Mouse (Mus musculus) embryonic facial prominence, embryonic 10.5 days (tissue): Measurements from ENCODE around the gene Tmem51. TPM values are rescaled to one million over a fixed set of nuclear protein-coding genes. Genes with fewer than 3 reads are reported as not detected.
A peak's percentile ranks its signal among the peaks of the same experiment; 100 is the strongest.
"Not testable (repeated sequence)": the region's sequence is repeated elsewhere in the genome, so short reads cannot be mapped to it uniquely, and the experiment has no call there.

ENCODE experiments used
- DNase-seq: peaks from one replicate; pipeline ENCODE4 v3.0.0-alpha.2; 2017; ENCODE audit warnings: low spot score
- H3K27ac ChIP-seq: fragments of 300-500 bp; sonication (generic); replicated peaks from 2 replicates; pipeline ENCODE4 v1.5.1; 2016; ENCODE audit warnings: mild to moderate bottlenecking
- H3K27me3 ChIP-seq: fragments of 300-500 bp; sonication (generic); replicated peaks from 2 replicates; pipeline ENCODE4 v1.6.1; 2016; ENCODE audit warnings: low read depth, mild to moderate bottlenecking; ENCODE audit not compliant: poor library complexity, severe bottlenecking
- H3K36me3 ChIP-seq: fragments of 300-500 bp; sonication (generic); replicated peaks from 2 replicates; pipeline ENCODE4 v1.6.1; 2016; ENCODE audit warnings: mild to moderate bottlenecking, moderate library complexity
- H3K4me1 ChIP-seq: fragments of 300-500 bp; sonication (generic); 2 replicates; pipeline ENCODE4 v1.6.1; 2016
- H3K4me3 ChIP-seq: fragments of 300-500 bp; sonication (generic); 2 replicates; pipeline ENCODE4 v1.5.1; 2016; ENCODE audit warnings: mild to moderate bottlenecking, moderate library complexity
- H3K9me3 ChIP-seq: fragments of 300-500 bp; sonication (generic); 2 replicates; pipeline ENCODE4 v1.6.1; 2016; ENCODE audit warnings: mild to moderate bottlenecking
- WGBS: fragments of 180-500 bp; shearing (Covaris S2); methylation state at CpG from one replicate; pipeline ENCODE4 v1.1.7; 2016; 5-methylcytosine and 5-hydroxymethylcytosine counted together
- polyA plus RNA-seq: library from polyadenylated mRNA; unstranded; fragments of >200 nt; fragmentation: Nextera tagmentation; extraction: Ambion mirVana; gene quantifications from 2 replicates; pipeline ENCODE4 v1.2.1, GENCODE M21; 2016

The Tmem51 gene
- polyA plus RNA-seq, 1 experiment from 2014 or later: 9.7 TPM

- peaks cover 45% of the 10 kb centered on the region for H3K4me1 ChIP-seq
- no peaks in the 10 kb centered on the region for H3K27me3 ChIP-seq
- no peak overlapping the region for H3K27ac ChIP-seq
- no peak for DNase-seq
- H3K36me3 ChIP-seq: no peaks in the 10 kb centered on the region
- H3K9me3 ChIP-seq: no peaks in the 10 kb centered on the region
- 70% methylated on average over 4 of the region's 4 CpGs for WGBS
- H3K4me3 ChIP-seq: no peak overlapping the region
These were observed 30.8 kb downstream of the Tmem51 start for GRCm38 (mm10) chr4:142053261-142053660.

- Histone ChIP-seq H3K4me1 (peaks cover 46% of the 10 kb centered on the region), H3K4me3 (no peak overlapping the region), H3K36me3 (no peaks in the 10 kb centered on the region), H3K9me3 (no peaks in the 10 kb centered on the region), H3K27me3 (no peaks in the 10 kb centered on the region), H3K27ac (peak overlapping the region; percentile 41; the same call in 1 of the 2 replicates)
- 52% methylated on average over 22 of the region's 22 CpGs for WGBS
- DNase-seq: peak; percentile 69
These were observed 31.5 kb downstream of the Tmem51 start for GRCm38 (mm10) chr4:142052391-142053132.

- WGBS: 89% methylated on average over 6 of the region's 6 CpGs
- H3K4me1 ChIP-seq: peaks cover 42% of the 10 kb centered on the region
- not testable (repeated sequence) for H3K9me3 ChIP-seq, DNase-seq, H3K36me3 ChIP-seq, H3K27ac ChIP-seq, H3K27me3 ChIP-seq, H3K4me3 ChIP-seq
These were observed 32.2 kb downstream of the Tmem51 start for GRCm38 (mm10) chr4:142051883-142052282.

GRCm38 (mm10) chr4:142049963-142050362 lies 34.1 kb downstream of the Tmem51 start:
- H3K27me3 ChIP-seq: no peaks in the 10 kb centered on the region
- 89% methylated on average over 5 of the region's 5 CpGs for WGBS
- no peaks in the 10 kb centered on the region for H3K36me3 ChIP-seq
- no peaks in the 10 kb centered on the region for H3K9me3 ChIP-seq
- no peak for DNase-seq
- peaks cover 50% of the 10 kb centered on the region for H3K4me1 ChIP-seq
- H3K27ac ChIP-seq: no peak overlapping the region
- no peak overlapping the region for H3K4me3 ChIP-seq

- Histone ChIP-seq H3K9me3 (no peaks in the 10 kb centered on the region), H3K27me3 (peaks cover 6% of the 10 kb centered on the region; the same call in 1 of the 2 replicates), H3K4me3 (no peak overlapping the region), H3K27ac (no peak overlapping the region), H3K36me3 (no peaks in the 10 kb centered on the region), H3K4me1 (peaks cover 46% of the 10 kb centered on the region)
- no peak for DNase-seq
- 76% methylated on average over 8 of the region's 8 CpGs for WGBS
These were observed 35.7 kb downstream of the Tmem51 start for GRCm38 (mm10) chr4:142048391-142048790.

GRCm38 (mm10) chr4:142047005-142047404 lies 37.1 kb downstream of the Tmem51 start:
- H3K4me3 ChIP-seq: no peak overlapping the region
- WGBS: 94% methylated on average over 5 of the region's 5 CpGs
- H3K27me3 ChIP-seq: peaks cover 6% of the 10 kb centered on the region; the same call in 1 of the 2 replicates
- H3K4me1 ChIP-seq: peaks cover 43% of the 10 kb centered on the region
- H3K36me3 ChIP-seq: no peaks in the 10 kb centered on the region
- no peak for DNase-seq
- no peak overlapping the region for H3K27ac ChIP-seq
- H3K9me3 ChIP-seq: no peaks in the 10 kb centered on the region

GRCm38 (mm10) chr4:142046496-142046895 lies 37.6 kb downstream of the Tmem51 start:
- H3K27me3 ChIP-seq: peaks cover 6% of the 10 kb centered on the region; the same call in 1 of the 2 replicates
- no peaks in the 10 kb centered on the region for H3K9me3 ChIP-seq
- H3K36me3 ChIP-seq: no peaks in the 10 kb centered on the region
- WGBS: 83% methylated on average over 7 of the region's 7 CpGs
- no peak overlapping the region for H3K4me3 ChIP-seq
- H3K27ac ChIP-seq: no peak overlapping the region
- DNase-seq: no peak
- H3K4me1 ChIP-seq: peaks cover 46% of the 10 kb centered on the region

- peaks cover 50% of the 10 kb centered on the region for H3K4me1 ChIP-seq
These were observed 38.4 kb downstream of the Tmem51 start for GRCm38 (mm10) chr4:142045595-142046163.

GRCm38 (mm10) chr4:142044452-142044851 lies 39.7 kb downstream of the Tmem51 start:
- no peak for DNase-seq
- Histone ChIP-seq H3K4me1 (peaks cover 53% of the 10 kb centered on the region), H3K27me3 (peaks cover 6% of the 10 kb centered on the region; the same call in 1 of the 2 replicates), H3K9me3 (no peaks in the 10 kb centered on the region), H3K4me3 (no peak overlapping the region), H3K27ac (peak overlapping the region; percentile 15; the same call in 1 of the 2 replicates), H3K36me3 (no peaks in the 10 kb centered on the region)
- 59% methylated on average over 12 of the region's 12 CpGs for WGBS

More at GRCm38 (mm10) chr4:142045595-142046163, 38.4 kb downstream of the Tmem51 start:
- DNase-seq: no peak
- WGBS: 86% methylated on average over 14 of the region's 14 CpGs
- Histone ChIP-seq H3K27me3 (peaks cover 6% of the 10 kb centered on the region; the same call in 1 of the 2 replicates), H3K4me3 (no peak overlapping the region), H3K9me3 (no peaks in the 10 kb centered on the region), H3K36me3 (no peaks in the 10 kb centered on the region), H3K27ac (no peak overlapping the region)

GRCm38 (mm10) chr4:142039662-142040353 lies 44.3 kb downstream of the Tmem51 start:
- WGBS: 95% methylated on average over 9 of the region's 9 CpGs
- Histone ChIP-seq H3K4me3 (no peak overlapping the region), H3K9me3 (no peaks in the 10 kb centered on the region), H3K27ac (no peak overlapping the region), H3K36me3 (no peaks in the 10 kb centered on the region), H3K27me3 (peaks cover 6% of the 10 kb centered on the region; the same call in 1 of the 2 replicates), H3K4me1 (peaks cover 57% of the 10 kb centered on the region)
- DNase-seq: no peak

- WGBS: 52% methylated on average over 4 of the region's 4 CpGs
- peaks cover 44% of the 10 kb centered on the region for H3K4me1 ChIP-seq
- H3K4me3 ChIP-seq: no peak overlapping the region
- no peaks in the 10 kb centered on the region for H3K36me3 ChIP-seq
- no peaks in the 10 kb centered on the region for H3K9me3 ChIP-seq
- no peaks in the 10 kb centered on the region for H3K27me3 ChIP-seq
- H3K27ac ChIP-seq: peak overlapping the region; percentile 70
- DNase-seq: peak; percentile 63
These were observed 46.2 kb downstream of the Tmem51 start for GRCm38 (mm10) chr4:142037897-142038296.

GRCm38 (mm10) chr4:142028533-142028932 lies 55.6 kb downstream of the Tmem51 start:
- Histone ChIP-seq H3K27me3 (no peaks in the 10 kb centered on the region), H3K27ac (no peak overlapping the region), H3K9me3 (peaks cover 4% of the 10 kb centered on the region; the same call in 1 of the 2 replicates), H3K36me3 (peaks cover 9% of the 10 kb centered on the region), H3K4me1 (no peaks in the 10 kb centered on the region), H3K4me3 (no peak overlapping the region)
- DNase-seq: no peak
- 89% methylated on average over 13 of the region's 13 CpGs for WGBS
